Mouse (Mus musculus) liver, embryonic 14.5 days (tissue): ENCODE measurements at regions not wholly inside any gene's neighbourhood (a gene's known extent, or its start where the extent isn't known, plus 50 kb on each side); places are given as distances from the start of the nearest gene placed in this dataset.

Experiments
- ATAC-seq: fragments of 200-750 bp; cut with Nextera tagmentation; 2 replicates; pipeline ENCODE4 v1.8.0; 2017; ENCODE audit warnings: moderate number of reproducible peaks, mild to moderate bottlenecking, moderate library complexity; ENCODE audit not compliant: insufficient read depth
- DNase-seq, 3 experiments: peaks; one replicate each; pipeline ENCODE4 v3.0.0-alpha.2; 2012 to 2013; ENCODE audit warnings: low read depth in 3 of 3, low spot score in 3 of 3
- H3K27ac ChIP-seq: fragments of 300-500 bp; sonication (generic); 2 replicates; pipeline ENCODE4 v1.5.1; 2014; ENCODE audit warnings: moderate library complexity, mild to moderate bottlenecking, control low read depth, inconsistent platforms
- H3K27me3 ChIP-seq: fragments of 300-500 bp; sonication (generic); 2 replicates; pipeline ENCODE4 v1.6.1; 2014; ENCODE audit warnings: mild to moderate bottlenecking, low read length, moderate library complexity; ENCODE audit not compliant: control insufficient read depth, insufficient read depth
- H3K36me3 ChIP-seq: fragments of 300-500 bp; sonication (generic); replicated peaks from 2 replicates; pipeline ENCODE4 v1.6.1; 2014; ENCODE audit warnings: low read depth; ENCODE audit not compliant: control insufficient read depth, insufficient read depth
- H3K4me1 ChIP-seq, 2 experiments: fragments of 200-500 bp in 1 of 2; fragments of 300-500 bp in 1 of 2; sonication (generic) in 1 of 2; replicated peaks; 2 replicates each; pipeline ENCODE4 v1.6.1; 2012 to 2014; ENCODE audit warnings: antibody characterized with exemption in 1 of 2, inconsistent platforms in 1 of 2, low read length in 1 of 2; ENCODE audit not compliant: control insufficient read depth in 2 of 2, insufficient read depth in 2 of 2
- H3K4me2 ChIP-seq: fragments of 300-500 bp; sonication (generic); 2 replicates; pipeline ENCODE4 v1.6.1; 2014; ENCODE audit warnings: low read depth, mild to moderate bottlenecking, control low read depth, moderate library complexity
- H3K4me3 ChIP-seq, 2 experiments: fragments of 200-500 bp in 1 of 2; fragments of 300-500 bp in 1 of 2; sonication (generic) in 1 of 2; 2 replicates each; pipeline ENCODE4 v1.5.1; 2012 to 2014; ENCODE audit warnings: low read depth in 2 of 2, low read length in 2 of 2, mild to moderate bottlenecking in 2 of 2, control low read depth in 1 of 2, inconsistent platforms in 1 of 2, moderate library complexity in 1 of 2; ENCODE audit not compliant: insufficient read depth in 1 of 2
- H3K9ac ChIP-seq: fragments of 300-500 bp; sonication (generic); replicated peaks from 2 replicates; pipeline ENCODE4 v1.6.1; 2014; ENCODE audit warnings: mild to moderate bottlenecking, control low read depth, moderate library complexity
- H3K9me3 ChIP-seq: fragments of 300-500 bp; sonication (generic); 2 replicates; pipeline ENCODE4 v1.6.1; 2016; ENCODE audit warnings: low read length, mixed read lengths; ENCODE audit not compliant: control insufficient read depth
- CTCF ChIP-seq: IDR thresholded peaks from 2 replicates; pipeline ENCODE4 v1.5.1; 2016; ENCODE audit warnings: antibody characterized with exemption, low read depth, control low read depth
- EP300 ChIP-seq: IDR thresholded peaks from 2 replicates; pipeline ENCODE4 v1.6.1; 2016; ENCODE audit warnings: antibody characterized with exemption, low read depth
- WGBS: fragments of 180-500 bp; shearing (Covaris S2); extraction: QIAGEN DNeasy Blood & Tissue Kit; methylation state at CpG from one replicate; pipeline ENCODE4 v1.1.7; 2014; ENCODE audit not compliant: insufficient replicate concordance; 5-methylcytosine and 5-hydroxymethylcytosine counted together

DNA sequence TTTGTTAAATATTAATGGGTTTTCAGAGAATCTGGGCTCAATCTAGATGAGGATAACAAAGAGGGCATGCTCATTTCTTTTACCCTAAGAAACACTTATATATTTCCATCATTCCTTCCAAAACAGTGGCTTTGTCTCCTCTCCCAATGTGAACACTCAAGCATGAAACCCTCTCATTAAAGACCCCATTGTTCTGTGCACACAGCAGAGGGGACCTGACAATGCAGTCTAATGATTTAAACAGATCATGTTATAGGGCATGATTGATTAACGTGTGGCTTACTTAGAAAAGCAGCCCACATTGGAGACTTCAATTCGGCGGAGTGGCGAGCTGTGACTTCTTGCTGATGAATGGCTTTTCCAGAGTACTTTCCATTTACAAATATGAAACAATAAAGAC lies 123.6 kb upstream of the Tgfbr2 start:
- TF ChIP-seq EP300 (no peak), CTCF (no peak)
- Histone ChIP-seq H3K36me3 (no peaks in the 10 kb centered on the region), H3K27me3 (no peaks in the 10 kb centered on the region), H3K9ac (no peak overlapping the region), H3K9me3 (no peaks in the 10 kb centered on the region), H3K4me3 (no peak overlapping the region), H3K4me2 (no peak overlapping the region), H3K4me1 (no peaks in the 10 kb centered on the region; a peak in 1 of 4 replicates), H3K27ac (no peak overlapping the region)
- ATAC-seq = no peak
- DNase-seq = no peak
- 75% methylated on average over 4 of the region's 4 CpGs for WGBS

DNA sequence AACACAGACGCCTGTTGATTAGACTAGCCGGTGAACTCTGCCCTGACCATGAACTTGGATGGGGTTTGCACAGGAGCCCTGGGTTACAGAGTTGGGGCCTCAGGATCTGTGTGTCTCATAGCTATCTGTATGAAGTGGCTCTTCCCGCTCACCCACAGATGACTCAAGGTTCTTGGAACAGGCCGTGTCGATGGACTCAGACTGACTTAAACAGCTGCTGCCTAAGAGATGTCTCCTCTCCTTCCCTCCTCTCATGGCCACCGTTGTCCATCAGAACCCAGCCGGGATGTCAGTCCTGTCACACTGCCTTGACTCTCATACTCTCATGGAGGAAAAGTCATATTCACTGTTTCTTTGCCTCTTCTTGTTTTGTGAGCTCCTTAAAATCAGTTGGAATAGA lies 121.2 kb upstream of the Tgfbr2 start:
- 62% methylated on average over 7 of the region's 7 CpGs for whole genome bisulfite sequencing
- H3K4me2 ChIP-seq = no peak overlapping the region

DNA sequence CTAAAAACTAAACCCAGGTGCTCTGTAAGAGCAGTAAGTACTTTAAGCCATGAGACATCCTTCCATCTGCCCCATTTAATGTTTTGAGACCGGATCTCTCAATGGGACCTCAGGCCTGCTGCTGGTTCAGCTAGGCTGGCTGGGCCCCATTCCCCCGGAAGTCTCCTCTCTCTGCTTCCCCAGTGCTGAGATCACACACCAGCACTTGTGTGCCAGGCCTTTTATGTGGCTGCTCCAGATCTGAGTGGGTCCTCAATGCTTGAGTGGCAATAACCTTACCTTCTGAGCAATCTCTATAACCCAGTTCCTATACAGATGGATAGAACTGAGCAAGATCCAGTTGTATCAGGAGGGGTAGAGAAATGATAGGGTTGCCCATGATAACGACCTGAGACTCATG lies 118.9 kb upstream of the Tgfbr2 start:
- no peak for TF ChIP-seq EP300
- Histone ChIP-seq H3K27ac (no peak overlapping the region), H3K27me3 (no peaks in the 10 kb centered on the region), H3K9ac (no peak overlapping the region), H3K9me3 (no peaks in the 10 kb centered on the region), H3K36me3 (no peaks in the 10 kb centered on the region), H3K4me1 (no peaks in the 10 kb centered on the region; a peak in 1 of 4 replicates), H3K4me2 (no peak overlapping the region), H3K4me3 (no peak overlapping the region)
- ATAC-seq (no peak), DNase-seq (no peak)
- 55% methylated on average over 3 of the region's 3 CpGs for WGBS

More for the DNA sequence above, 121.2 kb upstream of the Tgfbr2 start:
- Histone ChIP-seq H3K4me3 (no peak overlapping the region), H3K27ac (no peak overlapping the region), H3K4me1 (no peaks in the 10 kb centered on the region; a peak in 1 of 4 replicates), H3K36me3 (no peaks in the 10 kb centered on the region), H3K27me3 (no peaks in the 10 kb centered on the region), H3K9me3 (no peaks in the 10 kb centered on the region), H3K9ac (no peak overlapping the region)
- ATAC-seq = no peak
- no peak for TF ChIP-seq CTCF
- no peak for TF ChIP-seq EP300
- DNase-seq = no peak

DNA sequence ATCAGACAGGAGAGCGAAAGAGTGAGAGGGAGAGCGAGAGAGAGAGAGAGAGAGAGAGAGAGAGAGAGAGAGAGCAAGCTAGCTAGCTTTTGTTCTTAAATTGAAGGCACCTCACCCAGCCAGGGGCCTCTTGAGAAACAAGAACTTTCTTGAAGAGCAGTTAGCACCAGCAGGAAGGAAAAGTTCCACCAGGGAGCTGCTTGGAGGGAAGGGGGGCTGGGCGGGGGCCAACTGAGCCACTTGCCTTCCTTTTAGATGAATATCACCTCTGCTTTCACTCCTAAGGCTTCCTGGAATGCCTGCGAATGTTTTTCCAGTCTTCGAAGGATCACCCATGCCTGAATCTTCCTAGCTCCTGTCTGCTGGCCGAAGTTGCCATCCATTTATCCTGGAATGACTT lies 118.0 kb upstream of the Tgfbr2 start:
- H3K36me3 ChIP-seq = no peaks in the 10 kb centered on the region
- H3K4me2 ChIP-seq = no peak overlapping the region
- WGBS = 32% methylated on average over 6 of the region's 6 CpGs
- no peaks in the 10 kb centered on the region for H3K27me3 ChIP-seq
- H3K9me3 ChIP-seq = no peaks in the 10 kb centered on the region
- H3K4me3 ChIP-seq = no peak overlapping the region
- no peaks in the 10 kb centered on the region; a peak in 1 of 4 replicates for H3K4me1 ChIP-seq
- ATAC-seq = no peak
- TF ChIP-seq CTCF = no peak
- no peak for TF ChIP-seq EP300
- H3K27ac ChIP-seq = no peak overlapping the region
- H3K9ac ChIP-seq = no peak overlapping the region
- DNase-seq = no peak

DNA sequence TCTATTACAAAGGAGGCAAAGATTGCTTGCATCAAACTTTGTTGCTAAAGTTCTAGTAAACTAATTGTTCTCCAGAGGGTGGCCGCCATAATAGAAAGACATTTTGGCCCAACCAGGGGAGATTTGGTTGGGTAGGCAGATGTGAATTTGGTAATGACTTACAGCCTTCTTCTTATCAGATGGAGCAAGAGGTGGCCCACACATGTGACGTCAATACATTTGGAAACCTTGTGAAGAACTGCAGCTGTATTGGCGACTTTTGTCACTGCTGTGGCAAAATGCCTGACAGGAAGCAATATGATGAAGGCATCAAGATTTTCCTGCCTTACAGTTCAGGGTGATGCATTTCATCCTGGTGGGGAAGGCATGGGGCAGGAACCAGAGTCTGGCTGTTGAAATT lies 116.5 kb upstream of the Tgfbr2 start:
- no peak overlapping the region for H3K9ac ChIP-seq
- H3K4me1 ChIP-seq = no peaks in the 10 kb centered on the region; a peak in 1 of 4 replicates
- H3K27me3 ChIP-seq = no peaks in the 10 kb centered on the region
- H3K9me3 ChIP-seq = no peaks in the 10 kb centered on the region
- ATAC-seq (no peak), DNase-seq (no peak)
- WGBS = 55% methylated on average over 3 of the region's 3 CpGs
- H3K4me3 ChIP-seq = no peak overlapping the region
- H3K27ac ChIP-seq = no peak overlapping the region
- TF ChIP-seq EP300 (no peak), CTCF (no peak)
- H3K36me3 ChIP-seq = no peaks in the 10 kb centered on the region
- no peak overlapping the region for H3K4me2 ChIP-seq
